Mouse (Mus musculus): ENCODE results near the gene Rps6kb2. TPM values are rescaled to one million over a fixed set of nuclear protein-coding genes. Genes with fewer than 3 reads are reported as not detected.

The Rps6kb2 gene
- 52.6 and 59.8 TPM in 2 replicates for polyA plus RNA-seq (2015; fragmentation: Nextera tagmentation; extraction: Ambion mirVana)

DNA sequence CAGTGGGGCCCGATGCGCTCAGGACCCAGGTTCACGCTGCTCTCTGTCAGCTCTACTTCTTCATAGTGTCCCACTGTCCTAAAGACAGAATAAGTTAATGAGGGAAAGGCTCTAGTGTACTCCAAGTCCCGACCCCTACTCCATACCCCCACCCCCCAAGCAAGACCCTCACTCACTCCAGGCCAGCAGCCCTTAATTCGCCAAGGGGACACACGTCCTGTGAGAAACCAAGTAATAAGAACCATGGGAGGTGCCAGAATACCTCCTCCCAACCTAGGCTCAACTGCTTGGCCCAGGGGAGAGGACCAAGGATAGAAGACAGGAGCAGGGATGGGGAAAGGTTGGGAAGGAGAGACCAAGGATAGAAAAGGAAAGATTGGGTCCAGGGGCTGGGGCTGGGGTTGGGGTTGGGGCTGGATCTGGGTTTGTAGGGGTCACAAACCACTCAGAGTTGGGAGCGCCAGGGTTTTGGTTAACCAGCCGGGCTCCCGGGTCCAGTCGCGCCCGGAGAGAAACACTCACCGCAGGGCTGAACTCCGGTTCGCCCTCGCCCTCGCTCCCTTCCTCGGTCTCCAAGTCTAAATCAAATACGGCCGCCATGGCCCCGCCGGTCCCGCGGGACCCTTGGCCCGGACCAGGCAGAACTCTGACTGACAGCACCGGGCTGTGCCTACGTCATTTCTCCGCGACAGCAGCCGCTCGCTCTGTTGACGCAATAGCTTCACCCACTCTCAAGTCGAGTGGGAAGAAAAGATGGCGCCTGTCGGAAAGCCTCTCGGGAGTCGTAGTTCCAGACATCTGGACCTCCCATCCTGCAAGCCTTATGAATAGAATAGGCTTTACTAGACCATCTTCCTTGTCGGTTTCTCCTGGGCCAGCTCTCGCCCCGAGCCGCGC lies at the start of gene Rps6kb2:
TSS of gene Rps6kb2 (minus strand) at position 709 of the 897 bp plus-strand sequence.
- H3K27me3 ChIP-seq (replicated peaks; ENCODE audit: control insufficient read depth, insufficient read depth, low read length): no peaks in the 10 kb centered on the region
- H3K27ac ChIP-seq (ENCODE audit: low read length): peak within 1 kb of the TSS; percentile 77
- H3K9ac ChIP-seq (replicated peaks; ENCODE audit: low read depth, low read length): peak within 1 kb of the TSS; percentile 72
- peaks cover 14% of the 10 kb centered on the region for H3K36me3 ChIP-seq (ENCODE audit: control insufficient read depth, insufficient read depth)
- H3K4me1 ChIP-seq (replicated peaks; ENCODE audit: control insufficient read depth, insufficient read depth, low read length): peaks cover 15% of the 10 kb centered on the region
- H3K9me3 ChIP-seq (ENCODE audit: control insufficient read depth, low read length): no peaks in the 10 kb centered on the region
- H3K4me3 ChIP-seq (replicated peaks; ENCODE audit: low read length): peak within 1 kb of the TSS; percentile 66
- WGBS: 6% methylated on average over 42 of the region's 42 CpGs
- H3K4me2 ChIP-seq (ENCODE audit: low read length): peak within 1 kb of the TSS; percentile 63
- ATAC-seq: peak; percentile 93

DNA sequence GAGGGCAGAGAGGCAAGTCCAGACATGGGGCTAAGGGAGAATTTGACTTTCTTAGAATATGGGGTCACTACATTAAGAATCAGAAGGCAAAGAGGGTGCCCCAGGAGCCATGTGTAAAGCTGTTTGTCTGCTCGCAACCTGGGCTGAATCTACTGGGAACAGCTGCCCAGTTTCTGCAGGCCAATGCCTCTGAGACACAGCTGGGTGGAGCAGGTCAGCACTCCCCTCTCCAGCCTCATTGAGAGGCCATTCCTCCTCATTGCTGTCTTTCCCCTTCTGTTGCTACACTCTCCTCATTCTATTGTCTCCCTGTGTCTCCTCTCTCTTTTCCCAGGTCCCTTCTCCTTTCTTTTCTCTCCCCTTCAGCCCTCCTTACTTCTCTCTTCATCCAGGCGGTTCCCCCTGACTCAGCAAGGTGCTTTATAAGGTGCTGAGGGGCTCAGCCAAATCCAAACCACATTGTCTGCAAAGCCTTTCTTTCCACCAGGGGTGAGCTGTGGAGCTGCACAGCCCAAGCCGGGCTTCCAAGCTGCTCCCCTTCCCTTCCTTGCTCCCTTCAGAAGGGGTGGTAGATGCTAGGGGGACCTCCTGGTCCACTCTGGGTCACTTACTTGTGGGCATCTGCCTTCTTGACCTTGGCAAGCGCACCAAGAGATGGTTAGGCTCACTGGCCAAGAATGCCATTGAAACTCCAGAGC lies 48.9 kb upstream of the Rps6kb2 start:
- no peak overlapping the region for H3K4me2 ChIP-seq (ENCODE audit: low read length)
- no peak overlapping the region for H3K27ac ChIP-seq (ENCODE audit: low read length)
- 17% methylated on average over 4 of the region's 4 CpGs for whole genome bisulfite sequencing
- H3K9me3 ChIP-seq (ENCODE audit: control insufficient read depth, low read length): no peaks in the 10 kb centered on the region
- no peak for ATAC-seq
- H3K36me3 ChIP-seq (ENCODE audit: control insufficient read depth, insufficient read depth): no peaks in the 10 kb centered on the region
- H3K4me1 ChIP-seq (replicated peaks; ENCODE audit: control insufficient read depth, insufficient read depth, low read length): peaks cover 17% of the 10 kb centered on the region
- H3K4me3 ChIP-seq (replicated peaks; ENCODE audit: low read length): no peak overlapping the region
- peaks cover 17% of the 10 kb centered on the region for H3K27me3 ChIP-seq (replicated peaks; ENCODE audit: control insufficient read depth, insufficient read depth, low read length)
- no peak overlapping the region for H3K9ac ChIP-seq (replicated peaks; ENCODE audit: low read depth, low read length)

DNA sequence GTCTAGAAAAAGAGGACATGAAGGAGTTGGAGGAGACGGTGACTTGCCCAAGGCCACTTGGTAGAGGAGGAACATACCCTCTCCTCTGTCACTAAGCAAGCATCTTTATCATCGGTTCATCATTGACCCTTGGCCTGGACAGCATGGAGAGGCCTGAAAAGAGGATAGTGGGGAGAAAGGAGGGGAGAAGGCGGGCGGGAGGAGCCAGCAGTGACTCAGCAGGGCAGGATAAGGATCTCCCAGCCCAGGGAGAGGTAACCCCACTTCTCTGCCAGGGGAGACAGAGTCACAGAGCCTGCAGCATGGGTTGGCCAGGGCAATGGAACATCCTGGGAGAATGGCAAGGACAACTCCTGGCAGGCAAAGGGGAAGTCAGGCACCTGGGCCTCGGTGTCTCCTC lies 45.4 kb upstream of the Rps6kb2 start:
- Histone ChIP-seq H3K9ac (replicated peaks; ENCODE audit: low read depth, low read length) (no peak overlapping the region), H3K36me3 (ENCODE audit: control insufficient read depth, insufficient read depth) (no peaks in the 10 kb centered on the region), H3K4me1 (replicated peaks; ENCODE audit: control insufficient read depth, insufficient read depth, low read length) (no peaks in the 10 kb centered on the region), H3K4me2 (ENCODE audit: low read length) (no peak overlapping the region), H3K4me3 (replicated peaks; ENCODE audit: low read length) (no peak overlapping the region), H3K27me3 (replicated peaks; ENCODE audit: control insufficient read depth, insufficient read depth, low read length) (peaks cover 10% of the 10 kb centered on the region), H3K9me3 (ENCODE audit: control insufficient read depth, low read length) (no peaks in the 10 kb centered on the region), H3K27ac (ENCODE audit: low read length) (no peak overlapping the region)
- no peak for ATAC-seq
- WGBS: 77% methylated on average over 5 of the region's 5 CpGs

DNA sequence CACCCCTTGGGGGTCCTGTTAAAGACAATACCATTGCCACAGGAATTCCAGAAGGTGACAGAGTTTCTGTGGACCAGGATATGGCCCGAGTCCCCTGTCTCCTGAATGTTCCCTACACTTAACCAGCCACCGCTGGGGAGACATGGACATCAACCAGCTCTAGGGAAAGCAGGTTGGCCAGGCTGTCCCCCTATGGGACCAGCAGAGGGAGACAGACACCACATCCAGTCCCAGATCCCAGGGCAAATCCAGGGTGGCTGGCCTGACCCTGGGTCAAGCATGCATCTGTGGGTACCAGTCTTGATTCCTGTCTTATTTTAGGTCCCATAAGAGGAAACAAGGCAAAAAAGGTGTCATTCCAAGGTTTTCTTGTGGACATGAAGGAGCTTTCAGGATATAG lies 43.8 kb upstream of the Rps6kb2 start:
- Histone ChIP-seq H3K27ac (ENCODE audit: low read length) (no peak overlapping the region), H3K4me1 (replicated peaks; ENCODE audit: control insufficient read depth, insufficient read depth, low read length) (peaks cover 6% of the 10 kb centered on the region), H3K9me3 (ENCODE audit: control insufficient read depth, low read length) (no peaks in the 10 kb centered on the region), H3K36me3 (ENCODE audit: control insufficient read depth, insufficient read depth) (no peaks in the 10 kb centered on the region), H3K4me3 (replicated peaks; ENCODE audit: low read length) (no peak overlapping the region), H3K4me2 (ENCODE audit: low read length) (no peak overlapping the region), H3K27me3 (replicated peaks; ENCODE audit: control insufficient read depth, insufficient read depth, low read length) (peaks cover 2% of the 10 kb centered on the region; the same call in 1 of the 2 replicates), H3K9ac (replicated peaks; ENCODE audit: low read depth, low read length) (no peak overlapping the region)
- 0% methylated on average over 2 of the region's 2 CpGs for WGBS
- no peak for ATAC-seq

DNA sequence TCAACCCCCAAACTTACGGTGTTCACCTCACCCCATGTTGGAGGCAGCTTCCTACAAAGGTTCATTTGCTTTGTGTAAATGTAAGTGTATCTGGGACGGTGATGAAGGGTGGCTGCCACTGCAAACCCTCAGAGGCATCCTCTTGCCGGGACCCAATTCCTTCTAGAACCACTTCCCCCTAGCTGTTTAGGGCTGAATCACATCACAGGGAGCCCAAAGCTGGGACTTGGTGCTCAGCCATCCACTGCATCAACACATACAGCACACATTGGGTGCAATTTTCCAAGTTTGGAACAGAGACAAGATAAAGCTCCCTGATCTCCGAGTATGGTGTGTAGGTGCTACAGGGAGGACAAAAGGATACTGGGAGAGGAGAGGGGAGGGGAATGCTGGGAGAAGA lies 41.7 kb upstream of the Rps6kb2 start:
- Histone ChIP-seq H3K4me1 (replicated peaks; ENCODE audit: control insufficient read depth, insufficient read depth, low read length) (peaks cover 23% of the 10 kb centered on the region), H3K36me3 (ENCODE audit: control insufficient read depth, insufficient read depth) (no peaks in the 10 kb centered on the region), H3K27ac (ENCODE audit: low read length) (no peak overlapping the region), H3K4me2 (ENCODE audit: low read length) (no peak overlapping the region), H3K9me3 (ENCODE audit: control insufficient read depth, low read length) (no peaks in the 10 kb centered on the region), H3K27me3 (replicated peaks; ENCODE audit: control insufficient read depth, insufficient read depth, low read length) (peaks cover 2% of the 10 kb centered on the region; the same call in 1 of the 2 replicates), H3K4me3 (replicated peaks; ENCODE audit: low read length) (no peak overlapping the region), H3K9ac (replicated peaks; ENCODE audit: low read depth, low read length) (no peak overlapping the region)
- ATAC-seq: no peak
- WGBS: 59% methylated on average over 4 of the region's 4 CpGs

DNA sequence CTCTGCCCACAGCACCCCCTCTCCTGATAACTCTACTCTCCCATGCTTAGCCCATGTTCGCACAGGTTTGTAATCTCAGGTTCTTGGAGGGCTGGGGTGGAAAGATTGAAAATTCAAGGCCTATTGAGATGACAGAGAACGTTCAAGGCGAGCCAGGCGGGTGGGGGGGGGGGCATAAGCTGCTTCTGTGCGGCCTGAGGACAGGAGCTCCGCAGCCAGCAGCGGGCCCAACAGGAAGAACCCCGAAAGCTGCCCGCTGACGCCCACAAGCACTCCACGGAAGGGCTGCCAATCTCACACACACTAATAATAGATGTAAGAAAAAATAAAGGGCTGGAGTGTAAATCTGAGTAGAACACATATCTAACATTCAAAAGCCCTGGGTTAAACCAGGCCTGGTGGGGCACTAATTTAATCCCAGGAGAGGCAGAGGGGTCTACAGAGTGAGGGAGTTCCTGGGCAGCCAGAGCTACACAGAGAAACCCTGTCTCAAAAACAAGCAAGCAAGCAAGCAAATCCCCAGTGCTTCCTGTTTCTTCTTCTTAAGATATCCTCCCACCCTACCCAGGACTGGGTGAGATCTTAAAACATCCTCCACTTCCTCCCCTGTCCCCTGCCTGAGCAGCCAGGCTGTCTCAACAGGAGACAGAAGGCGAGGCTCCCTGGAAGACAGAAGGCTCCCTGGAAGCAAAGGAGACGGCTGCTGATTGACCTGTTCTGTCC lies 40.6 kb upstream of the Rps6kb2 start:
- Histone ChIP-seq H3K36me3 (ENCODE audit: control insufficient read depth, insufficient read depth) (no peaks in the 10 kb centered on the region), H3K4me3 (replicated peaks; ENCODE audit: low read length) (no peak overlapping the region), H3K9me3 (ENCODE audit: control insufficient read depth, low read length) (no peaks in the 10 kb centered on the region), H3K27ac (ENCODE audit: low read length) (no peak overlapping the region), H3K27me3 (replicated peaks; ENCODE audit: control insufficient read depth, insufficient read depth, low read length) (peaks cover 2% of the 10 kb centered on the region; the same call in 1 of the 2 replicates), H3K4me1 (replicated peaks; ENCODE audit: control insufficient read depth, insufficient read depth, low read length) (peaks cover 23% of the 10 kb centered on the region), H3K4me2 (ENCODE audit: low read length) (no peak overlapping the region), H3K9ac (replicated peaks; ENCODE audit: low read depth, low read length) (no peak overlapping the region)
- ATAC-seq: no peak
- 62% methylated on average over 13 of the region's 13 CpGs for WGBS

DNA sequence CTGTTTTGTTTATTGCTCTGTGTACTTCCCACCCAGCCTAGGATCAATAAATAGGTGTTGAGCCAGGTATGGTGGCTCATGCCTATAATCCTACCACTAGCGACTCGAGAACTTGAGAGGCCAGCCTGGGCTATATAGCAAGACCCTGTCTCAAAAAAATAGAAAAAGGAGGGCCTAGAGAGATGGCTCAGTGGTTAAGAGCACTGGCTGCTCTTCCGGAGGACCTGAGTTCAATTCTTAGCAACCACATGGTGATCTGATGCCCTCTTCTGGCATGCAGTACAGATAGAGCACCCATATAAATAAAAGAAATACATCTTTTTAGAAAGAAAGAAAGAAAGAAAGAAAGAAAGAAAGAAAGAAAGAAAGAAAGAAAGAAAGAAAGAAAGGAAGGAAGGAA lies 40.0 kb upstream of the Rps6kb2 start:
- H3K4me1 ChIP-seq (replicated peaks; ENCODE audit: control insufficient read depth, insufficient read depth, low read length): peaks cover 23% of the 10 kb centered on the region
- no peak overlapping the region for H3K4me3 ChIP-seq (replicated peaks; ENCODE audit: low read length)
- no peak overlapping the region for H3K4me2 ChIP-seq (ENCODE audit: low read length)
- 64% methylated on average over 3 of the region's 3 CpGs for WGBS
- H3K27ac ChIP-seq (ENCODE audit: low read length): no peak overlapping the region
- H3K36me3 ChIP-seq (ENCODE audit: control insufficient read depth, insufficient read depth): no peaks in the 10 kb centered on the region
- peaks cover 2% of the 10 kb centered on the region; the same call in 1 of the 2 replicates for H3K27me3 ChIP-seq (replicated peaks; ENCODE audit: control insufficient read depth, insufficient read depth, low read length)
- no peak for ATAC-seq
- no peak overlapping the region for H3K9ac ChIP-seq (replicated peaks; ENCODE audit: low read depth, low read length)
- H3K9me3 ChIP-seq (ENCODE audit: control insufficient read depth, low read length): no peaks in the 10 kb centered on the region

DNA sequence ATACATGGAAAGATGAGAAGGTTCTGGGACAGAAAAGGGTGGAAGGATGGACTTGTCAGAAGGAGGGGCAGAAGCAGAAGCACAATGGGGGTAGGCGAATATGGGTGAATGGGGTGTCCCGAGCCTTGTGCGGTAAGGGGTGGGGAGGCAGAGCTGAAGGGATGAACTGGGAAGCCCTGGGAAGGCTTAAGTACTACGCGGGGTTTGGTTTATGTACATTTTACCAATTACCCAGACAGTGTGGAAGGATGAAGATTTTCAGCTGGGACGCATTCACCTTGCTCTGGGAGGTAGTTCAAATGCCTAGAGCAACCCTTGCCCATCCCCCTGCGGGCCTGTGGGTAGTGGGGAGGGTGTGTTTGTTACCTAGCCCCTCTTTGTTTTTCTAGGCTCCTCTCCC lies 39.0 kb upstream of the Rps6kb2 start:
- H3K9ac ChIP-seq (replicated peaks; ENCODE audit: low read depth, low read length): peak overlapping the region; percentile 67
- H3K4me2 ChIP-seq (ENCODE audit: low read length): peak overlapping the region; percentile 82
- 0 out of 2 replicates have a peak, but pooled peaks have one; percentile 8 for ATAC-seq
- no peaks in the 10 kb centered on the region for H3K9me3 ChIP-seq (ENCODE audit: control insufficient read depth, low read length)
- no peaks in the 10 kb centered on the region for H3K36me3 ChIP-seq (ENCODE audit: control insufficient read depth, insufficient read depth)
- no peak overlapping the region for H3K27ac ChIP-seq (ENCODE audit: low read length)
- peak overlapping the region; percentile 74 for H3K4me3 ChIP-seq (replicated peaks; ENCODE audit: low read length)
- peaks cover 23% of the 10 kb centered on the region for H3K4me1 ChIP-seq (replicated peaks; ENCODE audit: control insufficient read depth, insufficient read depth, low read length)
- H3K27me3 ChIP-seq (replicated peaks; ENCODE audit: control insufficient read depth, insufficient read depth, low read length): peaks cover 2% of the 10 kb centered on the region; the same call in 1 of the 2 replicates
- WGBS: 26% methylated on average over 7 of the region's 7 CpGs
